Mouse (Mus musculus) cerebellum, postnatal 4 days (tissue): ENCODE measurements around the gene Gm7879.
A peak's percentile ranks its signal among the peaks of the same experiment; 100 is the strongest.
"Not testable (repeated sequence)": the region's sequence is repeated elsewhere in the genome, so short reads cannot be mapped to it uniquely, and the experiment has no call there.

Experiments used
- DNase-seq, 2 experiments: peaks; one replicate each; pipeline ENCODE4 v3.0.0; 2022; ENCODE audit warnings: low spot score in 2 of 2, mixed read lengths in 1 of 2

The Gm7879 gene

DNA sequence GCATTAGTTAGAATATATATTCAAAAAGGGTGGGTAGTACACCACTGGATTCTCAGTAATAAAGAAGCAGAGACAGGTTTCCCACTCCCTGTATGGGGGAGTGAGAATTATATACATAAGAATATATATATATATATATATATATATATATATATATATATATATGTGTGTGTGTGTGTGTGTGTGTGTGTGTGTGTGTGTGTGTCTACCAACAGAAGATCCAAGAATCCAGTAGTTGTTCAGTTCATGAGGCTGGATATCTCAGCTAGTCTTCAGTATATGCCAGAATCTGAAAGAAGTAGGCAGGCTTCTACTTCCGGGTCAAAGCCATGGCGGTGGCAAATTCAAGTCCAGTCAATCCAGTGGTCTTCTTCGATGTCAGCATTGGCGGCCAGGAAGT, at the start of gene Gm7879:
Gene Gm7879 (plus strand): TSS at position 301 of the 400 bp plus-strand sequence.
- not testable (repeated sequence) for DNase-seq

DNA sequence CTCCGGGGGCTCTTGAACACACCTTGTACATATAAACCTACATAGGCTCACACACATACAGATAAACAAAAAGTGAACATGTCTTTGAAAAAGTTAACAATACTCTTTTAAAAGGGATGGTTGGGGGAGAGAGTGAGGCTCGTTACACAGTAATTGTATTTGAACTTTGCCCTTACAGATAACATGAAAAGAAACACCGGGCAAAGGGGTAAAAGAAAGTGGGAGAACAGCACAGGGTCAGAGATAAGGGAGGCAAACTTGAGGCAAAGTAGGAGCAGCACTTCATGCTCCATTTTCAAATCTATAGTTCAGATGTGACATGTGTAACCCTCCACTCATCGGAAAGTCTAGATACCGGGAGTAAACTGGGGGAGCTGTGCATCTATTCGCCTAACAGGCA, 49.3 kb upstream of the Gm7879 start:
- no peak for DNase-seq

DNA sequence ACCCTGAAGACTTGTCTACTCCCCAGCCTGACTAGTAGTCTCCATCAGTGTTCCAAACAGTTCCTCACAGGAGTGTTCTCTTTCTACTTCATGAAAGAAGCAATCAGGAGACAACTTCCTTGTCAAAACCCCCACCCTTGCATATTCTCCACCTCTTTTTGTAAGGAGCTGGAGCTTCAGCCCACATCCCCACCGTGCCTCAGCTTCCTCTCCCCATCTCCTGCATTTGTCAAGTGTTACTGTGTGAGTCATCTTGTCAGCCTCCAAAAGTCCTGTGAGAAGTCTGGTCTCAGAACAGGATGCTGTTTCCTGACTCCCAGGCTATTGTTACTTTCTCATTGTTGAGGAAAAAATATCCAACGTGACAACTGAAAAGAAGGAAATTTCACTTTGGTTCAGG, 47.6 kb upstream of the Gm7879 start:
- no peak for DNase-seq

DNA sequence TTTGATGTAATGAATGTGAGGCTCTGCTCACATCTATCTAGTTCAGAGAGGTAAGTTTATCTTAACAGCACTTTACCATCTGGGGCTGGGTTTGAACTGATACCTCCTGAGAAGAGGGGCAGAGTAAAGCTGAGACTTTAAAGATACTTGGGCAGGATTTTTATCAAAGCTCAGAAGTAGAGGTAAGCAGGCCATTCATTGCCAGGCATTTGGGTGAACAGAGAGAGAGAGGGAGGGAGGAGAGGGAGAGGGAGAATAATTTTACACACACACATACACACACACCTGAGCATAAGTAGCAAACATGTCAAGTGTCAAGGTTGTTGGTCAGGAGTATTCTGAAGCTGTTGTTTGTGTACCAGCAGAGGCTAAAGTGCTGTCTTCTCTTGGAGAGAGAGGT, 44.7 kb upstream of the Gm7879 start, which contains the start of gene Cd38:
Gene Cd38 (plus strand): TSS at position 301 of the 400 bp plus-strand sequence.
- DNase-seq = no peak

DNA sequence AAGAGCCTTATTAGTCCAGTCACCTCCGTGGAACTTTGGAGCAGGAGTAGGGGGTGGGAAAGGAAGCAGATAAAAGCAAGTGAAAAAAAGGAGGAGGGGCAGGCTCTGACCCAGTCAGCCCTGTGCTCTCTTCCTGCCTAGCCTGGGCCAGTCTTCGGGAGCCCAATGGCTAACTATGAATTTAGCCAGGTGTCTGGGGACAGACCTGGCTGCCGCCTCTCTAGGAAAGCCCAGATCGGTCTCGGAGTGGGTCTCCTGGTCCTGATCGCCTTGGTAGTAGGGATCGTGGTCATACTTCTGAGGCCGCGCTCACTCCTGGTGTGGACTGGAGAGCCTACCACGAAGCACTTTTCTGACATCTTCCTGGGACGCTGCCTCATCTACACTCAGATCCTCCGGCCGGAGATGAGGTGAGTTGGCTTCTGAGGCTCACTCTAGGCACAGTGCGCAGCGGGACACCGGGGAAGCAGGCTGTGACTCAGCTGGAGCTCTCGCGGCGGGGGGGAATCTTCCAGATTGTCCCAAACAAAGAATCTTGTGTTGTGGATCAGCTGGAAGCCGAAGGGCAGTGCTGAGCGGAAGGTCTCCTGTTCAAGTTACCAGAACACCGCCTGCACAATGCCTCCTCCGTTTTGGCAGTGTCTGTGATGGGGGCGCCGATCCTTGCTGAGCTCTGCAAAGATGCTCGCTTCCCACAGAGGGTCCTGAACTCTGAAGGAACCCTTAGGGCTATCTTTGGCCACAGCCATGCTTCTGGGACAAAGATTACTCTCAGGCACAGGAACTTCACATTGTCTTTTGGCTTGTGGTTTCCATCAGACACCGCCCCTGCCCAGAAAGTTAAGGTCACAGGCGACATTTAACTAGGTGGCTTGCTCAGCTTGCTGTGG, 44.0 kb upstream of the Gm7879 start:
- peak in 1 of 2 experiments; percentile 9 for DNase-seq

DNA sequence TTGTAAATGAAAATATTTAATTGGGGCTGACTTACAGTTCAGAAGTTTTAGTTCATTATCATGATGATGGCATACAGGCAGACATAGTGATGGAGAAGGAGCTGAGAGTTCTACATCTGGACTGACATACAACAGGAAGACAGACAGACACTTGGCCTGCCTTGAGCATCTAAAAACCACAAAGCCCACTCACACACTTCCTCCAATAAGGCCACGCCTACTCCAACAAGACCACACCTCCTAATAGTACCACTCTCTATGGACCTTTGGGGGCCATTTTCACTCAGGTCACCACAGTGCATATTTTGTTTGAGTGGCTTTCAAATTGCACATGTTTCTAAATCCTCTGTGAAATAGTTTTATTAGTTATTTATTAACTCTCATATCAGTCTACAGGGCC, 41.1 kb upstream of the Gm7879 start:
- DNase-seq = no peak

DNA sequence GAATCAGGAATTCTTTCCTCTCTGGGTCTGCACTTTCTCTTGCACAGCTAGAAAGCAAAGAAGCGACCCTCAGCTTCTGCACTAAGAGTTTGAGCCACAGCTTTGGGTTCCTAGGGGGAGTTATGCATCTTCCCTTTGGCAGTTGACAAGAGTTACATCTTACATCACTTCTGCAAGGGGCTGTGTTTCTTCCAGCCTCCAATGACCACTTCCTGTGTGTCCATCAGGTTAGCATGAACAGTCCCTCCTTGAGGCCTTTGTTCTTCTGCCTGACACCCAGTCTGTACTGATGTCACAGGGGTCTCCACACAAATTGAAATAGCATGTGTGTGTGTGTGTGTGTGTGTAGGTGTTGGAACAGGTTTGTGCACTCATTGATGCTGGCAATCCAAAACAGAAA, 40.3 kb upstream of the Gm7879 start:
- no peak for DNase-seq

DNA sequence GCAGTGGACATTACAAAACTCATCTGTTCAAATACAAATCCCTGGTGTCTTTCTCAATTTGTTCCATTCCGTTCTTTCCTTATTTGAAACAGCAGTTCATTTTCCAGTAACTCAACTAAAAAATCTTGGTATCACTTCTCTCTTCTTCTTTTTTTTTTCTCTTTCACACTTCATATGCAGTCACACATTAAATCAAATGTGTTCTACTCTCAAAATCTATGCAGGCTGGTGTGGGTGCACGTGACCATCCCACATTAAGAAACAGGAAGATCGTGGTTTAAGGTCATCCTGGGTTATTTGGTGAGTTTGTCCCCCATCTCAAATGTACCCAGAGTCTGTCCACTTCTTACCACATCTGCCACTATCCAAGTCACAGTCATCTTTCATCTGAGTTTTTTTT, 30.9 kb upstream of the Gm7879 start:
- no peak for DNase-seq

DNA sequence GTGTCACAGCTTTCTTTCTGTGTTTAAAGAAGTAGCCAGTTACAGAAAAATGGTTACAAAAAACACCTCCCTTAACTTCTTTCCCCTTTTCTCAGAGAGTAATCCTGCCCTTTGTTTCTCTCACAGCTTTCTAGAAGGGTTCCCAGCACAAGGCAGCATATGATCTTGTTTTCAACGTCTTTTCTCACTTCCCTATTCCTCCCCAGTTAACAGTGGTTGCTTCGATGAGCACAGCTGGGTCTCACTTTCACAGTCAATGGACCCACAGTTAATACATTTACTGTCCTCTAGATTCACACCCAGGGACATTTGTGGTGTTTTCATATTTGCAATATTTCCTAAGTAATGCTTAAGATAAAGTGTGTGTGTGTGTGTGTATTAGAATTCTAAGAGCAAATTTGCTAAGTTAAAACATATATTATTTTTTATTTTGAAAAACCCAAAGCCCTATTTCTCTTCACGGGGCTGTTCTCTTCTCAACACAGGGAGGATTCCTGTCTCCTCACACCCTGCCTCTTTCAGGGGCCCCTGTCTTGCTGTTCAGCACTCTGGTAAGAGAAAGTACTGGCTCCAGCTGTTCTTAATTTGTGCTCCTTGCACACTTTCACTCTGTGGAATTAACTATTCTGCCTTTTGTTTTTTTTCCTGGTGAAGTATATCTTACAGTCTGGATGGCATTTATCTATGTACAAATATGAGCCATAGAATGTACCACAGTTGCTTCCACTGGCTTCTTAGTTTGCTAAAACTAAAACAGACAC, 27.7 kb upstream of the Gm7879 start:
- DNase-seq = no peak

DNA sequence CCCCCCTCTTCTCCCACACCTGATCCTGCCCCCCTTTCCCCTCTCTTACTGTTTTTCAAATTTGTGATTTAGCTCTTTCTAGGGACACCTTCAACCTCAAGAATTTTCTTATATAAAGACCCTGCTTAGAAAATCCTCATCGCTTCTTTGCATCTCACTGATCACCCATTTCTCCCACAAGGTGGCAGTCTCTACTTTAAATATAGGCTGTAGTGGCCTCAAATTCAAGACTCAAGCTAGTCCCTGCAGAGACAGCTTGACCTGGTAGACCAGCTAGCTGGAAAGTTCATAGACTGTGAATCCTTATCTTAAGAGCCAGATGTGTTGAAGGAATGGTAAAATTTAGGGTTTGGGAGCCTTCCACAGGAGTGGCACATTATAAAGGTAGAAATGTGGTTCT, 20.6 kb upstream of the Gm7879 start:
- DNase-seq = peak in 1 of 2 experiments; percentile 16

DNA sequence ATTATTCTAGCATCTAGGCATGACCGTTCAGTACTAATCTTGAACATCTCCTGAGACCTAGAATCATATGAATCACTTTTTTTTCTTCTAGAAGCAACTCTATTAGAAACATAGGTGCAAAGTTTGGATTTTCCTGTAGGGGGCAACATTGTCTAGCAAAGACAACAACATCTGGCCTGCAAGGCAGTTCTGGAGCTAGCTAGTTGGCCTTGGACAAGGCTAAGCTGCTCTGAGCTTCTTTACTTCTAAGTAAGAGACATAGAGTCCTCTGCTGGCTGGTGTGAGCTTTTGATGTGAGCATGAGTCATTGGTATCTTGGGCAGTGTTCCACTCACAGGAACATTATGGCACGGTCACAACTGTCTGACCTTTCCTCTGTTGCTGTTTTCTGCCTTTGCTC, 18.8 kb upstream of the Gm7879 start:
- DNase-seq = no peak

DNA sequence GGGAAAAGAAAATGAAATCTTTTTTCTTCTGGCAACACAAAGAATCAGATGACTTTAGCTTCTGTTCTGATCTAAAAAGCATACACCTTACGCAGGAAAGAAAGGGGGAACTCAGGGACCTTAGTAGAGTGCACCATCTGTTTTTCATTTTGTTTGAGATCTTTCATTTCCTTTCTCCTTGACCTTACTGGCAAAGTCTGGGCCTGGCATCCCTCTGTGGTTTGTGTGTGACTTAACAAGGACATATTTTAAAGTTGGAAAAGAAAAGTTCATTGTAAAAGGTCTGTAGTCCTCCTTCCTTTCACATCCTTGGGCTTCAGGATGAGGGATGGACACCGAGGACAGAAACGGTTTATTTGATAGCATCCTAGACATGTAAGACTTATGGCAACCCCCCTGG, 17.0 kb upstream of the Gm7879 start:
- DNase-seq = no peak

DNA sequence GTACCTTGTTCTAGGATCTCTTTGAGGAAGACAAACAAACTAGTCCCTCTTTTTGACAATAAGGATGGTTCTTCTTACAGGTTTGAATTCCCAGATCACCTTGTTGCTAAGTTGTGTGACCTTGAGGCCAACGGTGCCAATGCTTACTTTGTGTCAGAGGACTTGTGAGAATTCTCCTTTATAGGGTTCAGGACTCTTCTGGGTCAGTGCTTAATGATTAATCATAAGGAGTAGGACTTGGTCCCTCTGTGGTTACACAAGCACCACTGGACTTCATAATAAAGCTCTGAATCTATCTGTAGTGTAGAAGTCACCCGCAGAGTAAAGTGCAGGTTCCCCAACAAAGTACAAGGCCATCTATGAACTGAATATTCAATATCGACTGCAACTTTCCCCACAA, 8.3 kb upstream of the Gm7879 start:
- DNase-seq = no peak

DNA sequence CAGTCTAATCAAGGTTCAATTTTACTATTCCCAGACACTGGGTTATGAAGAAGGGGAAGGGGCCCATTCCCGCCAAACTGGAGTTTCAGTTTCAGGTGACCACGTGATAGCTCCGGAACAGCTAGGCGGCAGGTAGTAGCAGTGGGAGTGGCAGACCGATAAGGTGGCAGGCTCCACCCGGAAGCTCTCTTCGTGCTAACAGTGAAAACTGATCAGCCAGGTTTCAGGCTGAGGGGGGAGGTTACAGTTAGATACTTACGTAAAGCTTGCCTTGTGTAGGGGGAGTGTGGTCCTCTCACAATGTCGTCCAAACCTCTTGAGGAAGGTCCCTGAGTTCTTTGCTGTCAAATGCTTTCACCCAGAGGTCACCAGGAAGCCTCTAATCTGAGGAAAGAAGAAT, 3.7 kb upstream of the Gm7879 start:
- no peak for DNase-seq

DNA sequence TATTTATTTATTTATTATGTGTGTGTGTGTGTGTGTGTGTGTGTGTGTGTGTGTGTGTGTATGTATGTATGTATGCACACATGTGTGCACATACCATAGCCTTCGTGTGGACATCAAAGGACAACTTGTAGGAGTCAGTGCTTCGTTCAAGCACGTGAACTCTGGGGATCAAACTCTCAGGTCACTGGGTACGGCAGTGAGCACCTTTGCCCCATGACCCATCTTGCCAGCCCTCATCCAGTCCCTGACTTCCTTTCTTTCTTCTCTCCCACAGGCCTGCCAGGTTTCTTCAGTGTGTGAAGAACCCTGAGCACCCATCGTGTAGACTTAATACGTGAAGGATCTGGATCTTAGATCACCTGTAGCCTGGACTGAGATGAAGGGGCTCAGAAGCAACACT, 2.9 kb upstream of the Gm7879 start:
- no peak for DNase-seq

DNA sequence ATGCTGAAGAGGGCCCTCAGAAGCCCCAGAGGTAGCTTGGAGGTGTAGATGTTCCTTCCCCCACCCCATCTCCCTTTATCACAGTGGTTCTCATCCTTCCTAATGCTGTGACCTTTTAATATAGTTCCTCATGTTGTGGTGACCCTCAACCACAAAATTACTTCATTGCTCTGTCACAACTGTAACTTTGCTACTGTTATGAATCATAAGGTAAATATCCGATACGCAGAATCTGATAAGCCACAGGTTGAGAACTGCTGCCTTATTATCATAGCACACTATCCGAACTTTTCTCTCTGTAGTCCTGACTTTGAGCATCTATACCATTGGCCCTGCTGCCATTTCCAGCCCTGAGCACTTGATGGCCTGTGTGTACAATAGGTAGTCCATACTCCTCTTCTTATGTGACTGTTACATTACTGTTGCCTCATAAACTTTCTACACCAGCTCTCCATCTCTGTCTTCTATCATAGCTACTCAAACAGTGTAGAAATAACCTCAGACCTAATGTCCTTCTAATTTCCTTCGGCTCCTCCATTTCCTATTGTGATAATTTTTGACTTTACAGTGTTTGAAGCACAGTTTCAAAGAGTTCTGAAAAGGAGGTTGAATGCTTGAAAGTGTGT, 2.4 kb downstream of the Gm7879 start:
- DNase-seq = no peak

DNA sequence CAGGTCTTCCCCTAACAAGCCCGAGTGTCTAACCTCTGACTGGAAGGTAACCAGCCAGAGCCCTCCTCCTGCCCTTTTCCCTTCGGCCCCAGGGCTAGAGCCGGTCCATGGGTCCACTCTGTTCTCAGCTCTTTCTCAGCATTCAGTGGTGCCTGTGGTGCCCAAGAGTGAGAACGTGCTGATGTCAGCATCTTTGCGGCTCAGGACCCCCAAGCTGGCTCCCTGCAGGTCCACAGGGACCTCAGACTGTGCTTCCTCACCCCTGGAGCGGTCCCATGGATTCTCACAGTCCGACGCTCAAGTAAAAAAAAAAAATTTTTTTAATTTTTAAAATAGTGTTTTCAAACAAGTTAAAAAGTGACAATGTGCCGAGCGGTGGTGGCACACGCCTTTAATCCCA, 8.9 kb downstream of the Gm7879 start:
- no peak for DNase-seq

DNA sequence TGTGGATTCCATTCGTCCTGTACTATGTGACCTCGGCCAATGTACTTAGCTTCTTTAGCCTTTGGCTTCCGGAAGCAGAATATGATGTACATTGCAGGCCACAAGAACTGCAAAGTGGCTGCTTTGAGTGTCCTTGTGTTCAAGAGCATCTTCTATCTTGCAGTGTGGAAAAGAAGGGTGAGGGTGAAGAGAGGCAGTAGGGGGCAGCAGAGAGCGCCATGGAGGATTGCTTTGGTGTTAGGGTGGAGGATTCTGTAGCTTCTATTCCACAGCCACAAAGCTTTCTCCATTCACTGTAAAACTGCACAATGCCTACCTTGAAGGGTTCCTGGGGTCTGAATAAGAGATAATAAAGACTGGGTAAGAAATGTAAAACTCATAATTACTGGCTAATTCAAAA, 11.0 kb downstream of the Gm7879 start:
- DNase-seq = peak in 1 of 2 experiments; percentile 18

DNA sequence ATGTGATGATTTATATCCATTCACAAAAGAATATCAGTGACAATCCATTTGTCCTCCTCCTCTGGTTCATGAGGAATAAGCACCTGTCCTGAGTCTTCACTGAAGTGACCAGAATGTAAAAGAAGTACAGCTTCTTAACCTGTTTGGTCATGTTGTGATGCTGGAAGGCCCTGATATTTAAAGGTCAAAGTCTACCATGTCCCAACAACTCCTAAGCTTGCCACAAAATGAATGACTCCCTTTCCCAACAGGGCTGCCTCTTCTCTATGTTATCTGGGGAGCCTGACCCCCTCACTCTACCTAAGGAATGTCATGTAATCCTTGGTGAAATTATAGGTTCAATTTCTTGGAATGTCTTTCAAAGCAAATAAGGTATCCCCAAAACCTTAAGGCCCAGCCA, 14.8 kb downstream of the Gm7879 start:
- DNase-seq = no peak

DNA sequence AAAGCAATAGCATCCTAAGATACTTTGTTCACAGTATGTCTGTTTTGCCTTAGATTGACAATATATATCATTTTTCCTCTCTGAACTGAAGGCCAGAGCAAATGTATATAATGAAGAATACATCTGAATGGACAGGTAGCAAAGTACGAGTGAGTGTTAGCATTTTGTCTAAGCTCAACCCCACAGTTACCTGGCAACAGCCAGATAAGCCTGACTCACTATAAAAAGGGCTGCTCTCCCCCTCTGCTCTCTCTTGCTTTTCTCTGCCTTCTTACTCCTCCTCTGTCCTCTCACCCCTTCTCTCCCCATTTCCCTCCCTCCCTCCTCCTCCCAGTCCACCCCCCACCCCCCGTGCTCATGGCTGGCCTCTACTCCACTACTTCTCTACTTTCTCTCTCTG, 20.3 kb downstream of the Gm7879 start:
- DNase-seq = no peak

DNA sequence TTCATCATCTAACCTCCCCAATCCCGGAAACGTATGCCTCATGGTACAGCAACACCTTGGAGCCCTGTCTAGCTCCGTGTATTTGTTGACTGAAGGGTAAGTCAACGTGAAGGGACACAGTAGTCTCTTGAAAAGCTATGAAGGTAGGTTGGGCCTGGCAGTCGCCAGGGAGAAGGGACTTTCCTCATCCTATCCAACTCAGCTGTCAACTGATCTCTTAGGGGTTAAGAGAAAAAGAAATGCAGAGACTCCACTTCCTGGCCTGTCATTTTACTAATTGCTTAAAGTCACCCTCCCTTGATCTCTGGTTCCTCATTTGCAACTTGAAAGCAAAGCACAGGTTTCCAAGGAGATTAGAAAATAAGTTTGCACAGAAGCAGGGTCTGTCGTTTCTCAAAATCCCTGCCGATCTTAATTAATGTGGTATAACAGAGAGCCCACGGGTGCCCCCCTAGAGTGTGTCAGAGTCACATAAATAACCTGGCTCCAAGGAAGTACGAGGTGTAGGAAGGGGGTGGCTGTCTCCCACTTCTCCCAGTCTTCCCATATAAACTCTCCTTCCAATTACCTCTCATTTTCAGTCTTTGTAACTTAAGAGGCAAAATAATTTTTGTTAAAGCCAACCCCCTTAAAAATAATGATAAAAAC, 34.5 kb downstream of the Gm7879 start:
- no peak for DNase-seq
